Mouse (Mus musculus) CD4-positive, CD25-positive, alpha-beta regulatory T cell, adult 4 months (primary cell): ENCODE results near the gene Aqp5. TPM values are rescaled to one million over a fixed set of nuclear protein-coding genes. Genes with fewer than 3 reads are reported as not detected.
A peak's percentile ranks its signal among the peaks of the same experiment; 100 is the strongest.

Experiments used
- ATAC-seq: one replicate; pipeline ENCODE4 v1.8.0; 2017
- polyA plus RNA-seq, 2 experiments: library from polyadenylated mRNA; unstranded; fragments of 100-300 nt; shearing (Covaris generic); gene quantifications; one replicate each; pipeline ENCODE4 v1.2.1; 2017

The Aqp5 gene
- not detected for polyA plus RNA-seq

DNA sequence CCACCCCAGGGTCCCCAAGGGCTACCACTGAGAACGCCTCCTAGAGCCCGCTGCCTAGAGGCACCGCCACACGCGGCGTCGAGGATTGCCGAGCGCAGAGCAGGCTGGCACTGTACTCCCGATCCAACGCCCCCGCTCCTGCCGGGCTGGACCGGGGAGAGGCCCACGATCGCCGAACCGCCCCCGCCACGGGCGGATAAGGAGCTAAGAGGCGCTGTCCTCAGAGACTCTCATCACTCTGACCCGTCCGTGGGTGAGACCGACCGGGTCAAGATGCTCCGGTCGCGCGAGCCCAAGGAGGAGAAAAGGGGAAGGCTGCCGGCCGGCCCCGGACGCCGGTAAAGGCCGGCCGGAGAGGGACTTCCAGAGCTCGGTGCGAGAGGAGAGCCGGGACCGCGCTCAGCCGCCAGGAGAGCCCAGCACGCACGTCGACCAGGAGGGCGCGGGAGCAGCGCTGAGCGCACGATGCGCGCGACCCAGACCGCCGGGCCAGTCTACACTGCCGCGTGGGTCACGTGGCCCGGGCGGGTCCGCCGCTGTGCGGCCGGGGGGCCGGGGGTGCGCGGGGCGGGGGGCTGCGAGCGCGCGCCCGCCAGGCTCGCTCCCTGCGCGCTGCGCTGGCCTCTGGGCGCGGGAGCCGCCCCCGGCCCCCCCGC, at the start of gene Aqp5:
Gene Aqp5 (plus strand): TSS at position 354 of the 656 bp plus-strand sequence.
- ATAC-seq: no peak

DNA sequence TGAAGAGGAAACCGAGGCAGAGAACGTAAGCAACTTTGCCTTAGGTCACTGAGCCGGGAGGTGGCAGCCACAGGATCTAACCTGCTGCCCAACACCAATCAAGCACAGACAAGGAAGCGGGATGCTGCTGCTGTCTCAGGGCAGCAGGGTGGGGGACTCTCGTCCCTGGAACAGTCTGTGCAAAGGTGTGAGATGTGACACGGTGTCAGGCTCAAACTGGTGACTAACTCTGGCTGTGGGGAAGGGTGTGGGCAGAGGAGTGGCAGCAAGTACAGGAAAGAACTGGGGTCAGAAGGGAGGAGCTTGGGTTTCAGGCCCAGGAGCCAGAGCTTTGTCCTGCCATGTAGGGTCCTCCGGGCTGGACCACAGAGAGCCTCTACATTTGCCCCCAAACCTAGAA, 46.5 kb upstream of the Aqp5 start:
- ATAC-seq: no peak

DNA sequence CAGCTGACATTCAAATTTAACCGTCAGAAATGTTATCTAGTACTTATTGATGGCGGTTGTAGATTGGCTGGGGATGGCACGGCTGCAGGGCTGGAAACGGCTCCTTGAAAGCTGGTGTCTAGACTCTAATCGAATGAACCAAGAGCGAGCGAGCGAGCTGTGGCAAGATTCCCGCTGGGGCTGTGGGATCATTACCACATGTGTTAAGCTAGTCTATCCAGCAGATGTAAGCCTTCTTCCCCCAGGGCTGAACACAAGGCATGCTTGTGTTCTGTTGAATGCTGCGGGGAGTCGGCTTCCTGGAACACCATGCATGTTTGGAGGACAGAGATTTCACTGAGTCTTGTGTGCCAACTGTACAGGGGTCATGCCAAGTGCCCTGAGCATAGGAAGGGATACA, 44.0 kb upstream of the Aqp5 start:
- no peak for ATAC-seq

DNA sequence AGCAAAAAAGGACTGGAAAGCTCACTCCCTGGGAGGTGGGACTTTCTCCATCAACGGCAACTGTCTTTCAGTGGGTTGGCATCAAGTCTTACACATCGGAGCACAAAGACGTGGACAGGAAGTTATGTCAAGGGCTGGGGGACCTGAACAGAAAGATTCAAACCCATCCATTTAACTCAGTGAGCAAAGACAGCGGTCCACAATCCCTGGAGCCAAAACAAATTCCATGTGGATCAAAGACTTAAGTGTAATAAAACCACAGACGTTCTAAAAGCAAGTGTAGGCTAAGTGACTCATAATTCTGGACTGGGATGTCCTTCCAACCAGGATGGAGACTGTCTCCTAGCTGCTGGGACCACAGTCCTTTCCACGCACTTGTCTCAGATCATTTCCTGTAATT, 42.9 kb upstream of the Aqp5 start:
- no peak for ATAC-seq

DNA sequence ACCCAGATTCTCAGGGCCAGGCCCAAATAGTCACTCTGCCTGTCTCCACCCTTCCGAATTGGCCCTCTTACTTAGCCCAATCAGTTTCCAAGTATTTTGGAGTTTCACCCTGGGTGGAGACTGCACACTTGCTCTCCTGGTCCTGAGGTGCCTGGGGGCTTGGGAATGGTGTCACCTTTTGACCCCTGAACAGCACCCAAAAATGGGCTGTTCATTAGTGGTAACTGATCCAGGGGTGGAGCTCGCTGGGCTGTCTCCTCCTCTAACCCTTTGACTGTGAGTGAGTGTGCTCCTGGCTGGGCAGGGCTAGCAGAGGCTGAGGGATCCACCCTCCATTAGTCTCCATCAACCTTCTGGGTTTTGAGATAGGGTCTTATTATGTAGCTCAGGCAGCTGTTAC, 40.7 kb upstream of the Aqp5 start:
- no peak for ATAC-seq

DNA sequence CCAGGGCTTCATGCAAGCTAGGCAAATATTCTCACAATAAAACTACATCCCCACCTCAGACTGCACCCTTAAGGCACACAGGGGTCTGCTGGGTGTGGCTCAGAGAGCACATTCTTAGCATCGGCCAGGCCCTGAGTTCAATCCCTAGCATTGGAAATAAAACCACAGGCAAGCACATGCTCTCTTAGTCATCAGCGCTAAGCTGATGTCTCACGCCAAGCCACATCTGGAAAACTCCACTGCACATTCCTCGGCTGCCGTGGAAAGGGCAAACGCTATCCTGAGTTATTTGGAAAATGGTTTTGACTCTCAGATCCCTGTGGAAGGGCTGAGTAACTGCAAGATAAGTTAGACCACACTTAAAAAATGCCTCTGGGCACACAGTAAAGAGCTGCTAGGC, 36.8 kb upstream of the Aqp5 start:
- ATAC-seq: no peak

DNA sequence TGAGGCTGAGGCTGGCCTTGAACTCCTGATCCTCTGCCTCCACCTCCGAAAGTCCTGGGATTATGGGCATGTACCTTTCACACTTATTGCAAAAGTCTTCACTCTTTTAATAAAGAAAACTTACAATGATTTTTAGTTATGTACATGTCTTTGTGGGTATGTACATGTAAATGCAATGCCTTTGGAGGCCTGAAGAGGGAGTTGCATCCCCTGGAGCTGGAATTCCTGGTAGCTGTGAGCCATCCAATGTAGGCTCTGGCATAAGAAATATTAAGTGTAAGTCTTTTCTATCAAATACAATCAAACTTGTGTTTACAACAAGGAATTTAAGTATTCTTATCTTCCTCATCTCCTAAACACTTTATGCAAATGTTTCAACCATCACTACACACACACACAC, 31.6 kb upstream of the Aqp5 start:
- no peak for ATAC-seq

DNA sequence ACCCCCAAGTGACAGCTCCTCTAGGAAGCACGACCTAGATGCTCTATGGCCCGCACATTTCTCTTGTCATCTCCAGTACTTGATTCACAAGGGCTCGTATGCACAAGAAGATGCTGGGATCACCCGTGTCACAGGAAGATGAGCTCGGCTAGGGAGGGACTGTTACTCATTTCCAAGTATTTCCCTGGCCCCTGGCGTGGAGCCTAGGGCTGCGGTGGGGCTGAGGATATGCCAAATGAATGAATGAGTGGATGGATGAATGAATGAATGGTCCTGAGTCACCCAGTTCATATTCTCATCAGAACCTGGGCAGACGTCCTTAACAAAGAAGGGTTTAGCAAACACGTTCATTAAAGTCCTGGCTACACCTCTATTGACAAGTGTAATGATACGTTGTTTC, 30.3 kb upstream of the Aqp5 start:
- no peak for ATAC-seq

DNA sequence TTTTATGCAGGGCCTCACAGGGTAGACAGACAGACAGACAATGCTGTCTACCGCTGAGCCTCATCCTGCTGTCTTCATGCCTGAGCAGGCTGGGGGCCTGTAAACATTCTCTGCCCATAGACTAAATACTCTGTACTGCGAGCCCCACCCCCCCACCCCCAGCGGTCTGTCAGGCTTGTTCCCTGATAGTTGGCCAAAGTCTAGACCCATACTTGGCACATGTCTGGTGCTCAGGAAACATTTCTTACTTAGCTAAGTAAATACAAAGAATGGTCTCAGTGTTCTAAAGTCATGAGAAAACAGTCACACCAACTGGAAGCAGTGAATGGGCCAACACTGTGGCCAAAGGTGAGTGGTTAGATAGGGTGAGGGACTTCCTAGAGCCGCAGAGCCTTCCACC, 23.2 kb upstream of the Aqp5 start:
- no peak for ATAC-seq

DNA sequence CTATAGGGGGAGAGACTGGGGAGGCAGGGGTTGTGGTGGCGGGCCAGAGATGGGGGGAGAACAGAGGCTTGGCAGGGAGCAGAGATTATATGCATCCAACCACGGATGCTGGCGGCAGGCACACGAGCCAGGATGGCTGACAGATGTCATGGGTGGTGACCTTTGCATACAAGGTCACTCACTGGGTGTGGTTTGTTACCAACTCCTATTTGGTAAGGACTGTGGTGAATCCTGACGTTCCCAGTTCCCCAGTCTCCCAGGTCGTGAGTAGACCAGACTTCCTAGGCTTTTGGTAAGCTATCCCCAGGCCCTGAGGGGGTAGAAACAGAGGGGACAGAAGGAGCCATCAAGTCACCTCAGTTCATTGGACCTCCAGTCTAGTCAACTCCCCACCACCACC, 21.9 kb upstream of the Aqp5 start:
- ATAC-seq: no peak

DNA sequence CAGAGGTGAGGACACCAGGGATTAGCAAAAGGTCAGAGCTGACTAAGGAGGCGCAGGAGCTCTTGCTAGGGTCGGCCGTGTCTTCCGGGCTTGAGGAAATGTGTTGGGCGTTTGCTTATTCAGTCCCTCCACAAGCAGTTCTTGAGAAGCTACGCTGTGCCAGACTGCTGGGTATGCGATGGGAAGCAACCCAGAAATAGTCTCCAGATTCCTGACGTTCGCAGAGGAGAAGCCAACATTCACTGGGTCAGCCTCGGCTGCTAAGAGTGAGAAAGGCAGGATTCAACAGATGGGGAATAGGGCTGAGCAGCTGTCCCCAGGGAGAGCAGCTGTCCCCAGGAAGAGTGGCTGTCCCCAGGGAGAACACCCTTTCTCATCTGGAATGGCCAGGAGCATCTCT, 21.5 kb upstream of the Aqp5 start:
- no peak for ATAC-seq

DNA sequence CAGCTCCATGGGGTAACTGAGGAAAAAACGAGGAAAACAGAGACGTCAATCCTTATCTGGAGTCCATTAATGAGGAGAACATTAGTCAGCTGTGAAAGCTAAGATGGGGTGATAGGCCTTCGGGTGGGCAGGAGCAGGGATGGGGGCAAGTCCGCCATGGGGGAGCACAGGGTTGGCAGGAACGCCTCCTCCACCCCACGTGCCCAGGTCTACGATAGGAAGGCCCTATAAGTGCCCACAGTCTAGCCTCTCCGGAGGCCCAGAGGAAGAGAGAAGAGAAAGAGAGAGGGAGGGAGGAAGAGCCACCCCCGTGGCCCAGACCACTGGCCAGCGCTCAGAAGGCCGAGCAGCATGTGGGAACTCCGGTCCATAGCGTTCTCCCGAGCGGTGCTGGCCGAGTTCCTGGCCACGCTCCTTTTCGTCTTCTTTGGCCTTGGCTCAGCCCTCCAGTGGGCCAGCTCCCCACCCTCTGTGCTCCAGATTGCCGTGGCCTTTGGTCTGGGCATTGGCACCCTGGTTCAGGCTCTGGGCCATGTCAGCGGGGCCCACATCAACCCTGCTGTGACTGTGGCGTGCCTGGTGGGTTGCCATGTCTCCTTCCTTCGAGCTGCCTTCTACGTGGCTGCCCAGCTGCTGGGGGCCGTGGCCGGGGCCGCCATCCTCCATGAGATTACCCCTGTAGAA, 11.6 kb upstream of the Aqp5 start, which contains the start of gene Aqp2:
Gene Aqp2 (plus strand): TSS at position 254 of the 684 bp plus-strand sequence.
- ATAC-seq: no peak

DNA sequence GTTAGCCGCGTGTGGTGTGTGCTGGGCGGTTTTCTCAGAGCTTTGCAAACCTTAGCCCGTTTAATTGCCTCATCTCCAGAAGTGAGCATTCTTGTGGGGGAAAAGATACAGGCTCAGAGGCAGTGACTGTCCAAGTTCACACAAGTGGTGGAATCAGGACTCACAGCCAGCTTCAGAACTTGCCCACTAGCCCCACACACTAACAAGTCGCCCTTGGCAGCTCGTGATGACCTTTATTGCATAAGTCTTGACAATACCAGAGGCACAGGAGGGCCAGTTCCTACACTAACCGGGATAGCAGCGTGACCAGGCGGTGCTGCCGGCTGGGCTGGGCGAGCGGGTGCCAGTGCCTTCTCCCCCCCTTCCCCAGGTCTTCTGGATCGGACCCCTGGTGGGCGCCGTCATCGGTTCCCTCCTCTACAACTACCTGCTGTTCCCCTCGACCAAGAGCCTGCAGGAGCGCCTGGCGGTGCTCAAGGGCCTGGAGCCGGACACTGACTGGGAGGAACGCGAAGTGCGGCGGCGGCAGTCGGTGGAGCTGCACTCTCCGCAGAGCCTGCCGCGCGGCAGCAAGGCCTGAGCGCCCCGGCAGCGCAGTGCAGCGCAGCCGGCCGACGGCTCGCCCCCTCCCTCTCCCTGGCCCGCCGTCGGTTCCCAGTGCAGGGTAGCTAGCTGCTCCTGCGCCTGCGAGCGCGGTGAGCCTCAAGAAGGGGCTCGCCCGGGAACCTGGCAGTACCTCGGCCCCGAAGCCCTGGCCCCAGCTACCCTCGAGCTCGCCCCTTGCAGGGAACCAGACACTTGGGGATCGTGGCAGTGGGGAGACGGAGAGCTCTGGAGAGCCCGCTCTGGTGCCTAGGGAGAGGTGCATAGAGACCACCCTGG, 6.9 kb upstream of the Aqp5 start:
- ATAC-seq: no peak

DNA sequence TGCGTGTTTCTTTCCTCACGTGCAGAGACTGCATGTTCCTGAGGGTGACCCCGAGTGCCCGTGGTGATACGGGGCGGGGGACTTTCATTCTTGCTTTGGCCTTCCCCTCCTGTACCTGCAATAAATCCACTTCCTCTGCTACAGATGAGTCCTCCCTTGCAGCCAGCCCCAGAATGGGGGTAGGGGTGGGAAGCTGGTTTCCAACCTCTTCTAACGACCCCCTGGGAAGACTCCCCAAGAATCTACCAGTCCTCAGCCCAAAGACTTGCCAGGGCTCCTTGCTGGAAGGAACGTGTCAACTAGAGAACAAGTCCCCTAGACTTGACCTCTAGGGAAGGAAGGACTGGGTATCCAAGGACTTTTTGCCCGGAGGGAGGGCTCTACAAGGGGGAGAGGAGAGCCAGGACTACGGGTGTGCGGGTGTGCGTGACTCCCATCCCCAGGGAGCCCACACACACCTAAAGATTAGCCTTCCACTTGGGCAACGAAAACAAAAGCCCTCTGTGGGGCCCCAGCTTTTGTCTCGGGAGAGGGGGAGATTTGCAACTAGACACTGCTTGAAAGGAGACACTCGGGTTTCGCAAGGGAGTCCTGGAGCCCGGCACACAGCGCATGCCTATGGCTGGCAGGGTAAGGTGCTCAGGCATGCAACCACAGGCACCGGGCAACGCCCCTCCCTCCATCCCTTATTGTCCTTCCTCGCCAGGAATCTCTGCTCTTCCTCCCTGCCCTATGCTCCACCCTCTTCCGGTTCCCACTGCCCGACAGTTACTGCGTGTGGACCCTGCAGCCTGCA, 6.0 kb upstream of the Aqp5 start:
- no peak for ATAC-seq

DNA sequence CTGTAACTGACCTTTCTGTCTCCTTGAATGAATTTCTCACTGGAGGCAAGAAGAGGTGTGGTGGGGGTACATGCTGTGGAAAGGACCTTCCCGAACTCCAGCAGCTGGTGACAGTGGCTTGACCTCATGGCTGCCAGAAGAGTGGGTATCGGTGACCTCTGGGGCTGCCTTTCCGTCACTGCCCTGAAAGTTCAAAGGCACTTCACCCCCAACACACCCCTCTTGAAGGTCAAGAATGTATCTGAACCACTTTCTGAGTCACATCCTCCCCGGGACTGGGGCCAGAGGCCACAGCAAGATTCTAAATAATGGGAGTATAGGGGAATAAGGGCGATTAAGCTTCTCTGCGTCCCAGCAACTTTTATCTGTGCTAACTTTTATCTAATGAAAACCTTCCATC, 4.8 kb upstream of the Aqp5 start:
- no peak for ATAC-seq

DNA sequence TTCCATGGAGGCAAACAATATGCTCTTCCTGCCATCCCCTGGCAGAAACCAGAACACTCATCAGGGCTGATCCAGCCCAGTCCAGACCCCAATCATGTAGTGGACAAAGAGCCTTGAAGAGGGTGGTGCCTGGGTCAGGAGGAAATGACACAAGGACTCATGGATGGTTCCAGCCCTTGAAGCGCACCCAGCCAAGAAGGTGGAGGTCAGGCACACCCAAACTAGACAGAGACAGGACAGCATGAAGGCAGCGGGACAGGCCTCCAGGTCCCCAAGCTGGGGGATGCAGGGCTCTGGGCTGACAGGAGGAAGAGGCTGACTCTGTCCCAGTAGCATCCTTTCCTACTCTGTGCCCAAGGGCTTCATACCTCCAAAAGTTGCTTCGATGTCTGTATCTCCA, 4.1 kb upstream of the Aqp5 start:
- no peak for ATAC-seq

DNA sequence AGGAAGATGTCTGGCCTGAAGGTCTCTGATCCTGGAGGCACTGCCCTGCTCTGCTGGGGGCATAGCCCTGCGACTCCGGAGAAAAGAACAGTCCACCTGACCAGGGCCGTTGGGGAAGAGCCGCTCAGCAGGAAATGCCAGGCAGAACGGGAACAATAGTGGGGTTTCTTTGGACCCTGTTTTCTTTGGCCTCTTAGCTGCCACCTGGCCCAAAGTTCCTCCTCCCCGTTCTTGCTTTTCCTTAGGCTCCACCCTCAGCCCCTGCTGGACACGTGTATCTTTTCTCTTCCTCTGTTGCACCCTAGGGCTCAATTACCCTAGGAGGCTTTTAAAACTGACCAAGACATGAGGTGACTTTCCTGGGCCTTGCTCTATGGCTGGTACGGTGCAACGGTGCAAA, 1.3 kb upstream of the Aqp5 start:
- ATAC-seq: no peak

DNA sequence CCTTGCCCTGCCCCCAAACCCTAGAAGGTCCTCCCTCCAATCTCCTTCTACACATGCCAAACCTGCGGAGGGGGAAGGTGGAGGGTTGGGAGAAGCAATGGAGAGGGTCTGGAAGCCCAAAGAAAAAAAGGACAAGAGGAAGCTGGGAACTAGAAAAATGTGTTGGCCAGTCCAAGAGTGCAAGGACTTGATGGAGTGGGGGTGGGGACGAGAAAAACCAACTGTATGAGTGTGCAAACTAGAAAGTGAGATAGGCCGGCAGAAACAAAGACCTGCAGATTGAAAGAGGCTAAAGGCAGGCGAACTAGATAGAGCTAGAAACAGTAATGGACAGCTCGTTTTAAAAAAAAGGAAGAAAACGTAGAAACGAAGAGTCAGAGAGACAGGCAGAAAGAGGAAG, 878 bp upstream of the Aqp5 start:
- ATAC-seq: no peak

DNA sequence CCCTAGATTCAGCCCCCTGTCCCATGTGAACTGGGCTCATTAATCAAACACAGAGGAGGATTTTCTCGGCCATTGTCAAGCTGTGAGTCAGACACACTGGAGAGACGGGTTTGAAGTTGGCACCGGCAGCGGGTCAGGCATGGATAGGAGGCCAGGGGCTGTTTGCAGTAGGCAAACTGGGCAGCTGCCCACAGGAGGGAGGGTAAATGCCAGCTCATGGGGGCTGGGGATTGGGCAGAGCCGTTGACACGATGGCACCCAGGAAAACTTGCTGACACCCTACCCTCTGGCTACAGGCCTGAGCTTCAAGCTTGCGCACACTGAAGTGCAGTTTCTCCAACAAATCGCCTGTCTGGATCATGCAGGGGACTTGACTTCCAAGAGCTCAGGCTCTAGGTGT, 1.6 kb downstream of the Aqp5 start:
- ATAC-seq: no peak

DNA sequence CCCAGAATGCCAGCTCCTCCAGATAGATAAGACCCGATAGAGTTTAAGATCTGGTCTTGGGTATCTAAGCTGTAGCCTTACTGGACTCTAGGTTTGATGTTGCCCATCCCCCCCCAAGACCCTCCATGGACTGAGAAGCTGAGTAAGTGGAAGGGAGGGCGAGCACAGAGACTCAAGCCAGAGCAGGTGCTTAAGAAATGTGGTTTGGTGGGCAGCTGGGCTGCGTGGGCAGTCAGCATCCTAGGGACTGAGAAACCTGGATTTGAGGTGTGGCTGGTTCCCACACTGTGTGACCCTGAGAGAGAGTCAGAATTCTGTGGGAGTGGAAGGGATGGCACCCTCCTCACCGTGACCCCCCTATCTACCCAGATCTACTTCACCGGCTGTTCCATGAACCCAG, 2.3 kb downstream of the Aqp5 start:
- no peak for ATAC-seq

DNA sequence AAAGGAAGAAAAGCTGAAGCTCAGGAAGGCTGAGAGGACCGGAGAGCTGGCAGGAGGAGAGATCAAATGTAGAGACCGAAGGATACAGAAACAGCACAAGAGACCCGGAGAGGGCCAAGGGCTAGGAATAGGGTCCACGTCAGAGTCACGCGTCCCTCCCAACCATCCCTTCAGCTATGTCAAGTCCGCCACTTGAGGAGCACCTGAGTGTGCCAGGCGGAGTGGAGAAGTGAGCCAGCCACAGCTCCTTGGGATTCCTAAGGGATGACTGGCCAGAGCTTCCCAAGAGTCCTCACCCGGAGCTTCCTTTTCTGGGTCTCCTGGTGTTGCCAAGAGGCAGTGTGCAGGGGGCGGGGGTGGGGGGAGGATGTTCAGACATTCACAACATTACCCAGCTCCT, 4.4 kb downstream of the Aqp5 start:
- ATAC-seq: no peak

DNA sequence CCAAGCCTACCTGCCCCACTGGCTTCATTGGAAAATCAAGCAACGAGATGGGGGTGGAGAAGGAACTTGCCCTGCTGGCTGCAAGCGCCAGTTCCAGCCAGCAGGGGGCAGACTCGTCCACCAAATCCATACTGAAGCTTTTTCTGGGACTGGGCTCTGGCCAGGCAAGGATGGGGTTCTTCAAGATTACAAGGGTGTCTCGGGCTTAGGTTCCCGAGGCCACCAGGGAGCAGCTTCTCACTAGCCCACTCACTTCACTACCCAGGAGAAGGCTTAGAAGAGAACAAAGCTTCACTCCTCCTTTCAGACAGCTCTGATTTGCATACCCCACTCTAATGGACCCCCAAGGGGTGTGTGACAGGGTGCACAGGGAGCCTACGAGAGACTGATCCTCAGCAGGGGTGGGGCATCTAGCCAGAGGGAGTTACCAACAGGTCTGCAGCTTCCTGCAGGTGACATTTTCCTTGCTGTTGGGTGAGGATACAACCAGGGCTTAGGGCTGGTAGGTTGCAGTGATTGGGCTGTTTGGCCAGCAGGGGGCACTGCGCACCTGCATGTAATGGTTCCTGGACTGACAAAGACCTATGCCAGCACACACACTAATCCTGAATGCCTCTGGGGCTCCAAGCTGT, 5.6 kb downstream of the Aqp5 start:
- peak; percentile 53 for ATAC-seq
